Mouse (Mus musculus): ENCODE results near the gene Lrriq3. TPM values are rescaled to one million over a fixed set of nuclear protein-coding genes. Genes with fewer than 3 reads are reported as not detected.

The Lrriq3 gene
- 2.3 and 3.0 TPM in 2 replicates for polyA plus RNA-seq (2012; ENCODE audit: insufficient read depth, insufficient read length, missing spikeins)

GRCm38 (mm10) chr3:155093116-155093956 lies at the start of gene Lrriq3, which contains the start of gene Fpgt:
Gene Lrriq3 (plus strand): TSS chr3:155093434.
Gene Fpgt (minus strand): TSS chr3:155093403.
- peak within 1 kb of the TSS; percentile 78 for H3K4me3 ChIP-seq (ENCODE audit: insufficient read depth, low read depth, low read length)
- peaks cover 2% of the 10 kb centered on the region for H3K4me1 ChIP-seq (ENCODE audit: control insufficient read depth, insufficient read depth, insufficient read length, low read length)

GRCm38 (mm10) chr3:155052021-155052420 lies 41.2 kb upstream of the Lrriq3 start:
- Histone ChIP-seq H3K4me3 (ENCODE audit: insufficient read depth, low read depth, low read length) (no peak overlapping the region), H3K27ac (replicated peaks; ENCODE audit: low read depth, low read length) (no peak overlapping the region), H3K4me1 (ENCODE audit: control insufficient read depth, insufficient read depth, insufficient read length, low read length) (no peaks in the 10 kb centered on the region)

More at GRCm38 (mm10) chr3:155093116-155093956, at the start of gene Lrriq3, which contains the start of gene Fpgt:
- peak within 1 kb of the TSS; percentile 43 for H3K27ac ChIP-seq (replicated peaks; ENCODE audit: low read depth, low read length)

- Histone ChIP-seq H3K27ac (replicated peaks; ENCODE audit: low read depth, low read length) (no peak overlapping the region), H3K4me1 (ENCODE audit: control insufficient read depth, insufficient read depth, insufficient read length, low read length) (no peaks in the 10 kb centered on the region), H3K4me3 (ENCODE audit: insufficient read depth, low read depth, low read length) (no peak overlapping the region)
Observed at GRCm38 (mm10) chr3:155053189-155053588, 40.0 kb upstream of the Lrriq3 start.

GRCm38 (mm10) chr3:155055231-155055916 lies 37.9 kb upstream of the Lrriq3 start, which contains the start of gene Tnni3k:
Gene Tnni3k (minus strand): TSS chr3:155055407.
- Histone ChIP-seq H3K4me1 (ENCODE audit: control insufficient read depth, insufficient read depth, insufficient read length, low read length) (no peaks in the 10 kb centered on the region), H3K4me3 (ENCODE audit: insufficient read depth, low read depth, low read length) (no peak within 1 kb of the TSS), H3K27ac (replicated peaks; ENCODE audit: low read depth, low read length) (no peak within 1 kb of the TSS)

GRCm38 (mm10) chr3:155056606-155057005 lies 36.6 kb upstream of the Lrriq3 start:
- Histone ChIP-seq H3K4me1 (ENCODE audit: control insufficient read depth, insufficient read depth, insufficient read length, low read length) (no peaks in the 10 kb centered on the region), H3K27ac (replicated peaks; ENCODE audit: low read depth, low read length) (no peak overlapping the region), H3K4me3 (ENCODE audit: insufficient read depth, low read depth, low read length) (no peak overlapping the region)

- Histone ChIP-seq H3K4me1 (ENCODE audit: control insufficient read depth, insufficient read depth, insufficient read length, low read length) (no peaks in the 10 kb centered on the region), H3K4me3 (ENCODE audit: insufficient read depth, low read depth, low read length) (no peak overlapping the region), H3K27ac (replicated peaks; ENCODE audit: low read depth, low read length) (no peak overlapping the region)
Observed at GRCm38 (mm10) chr3:155057566-155057965, 35.7 kb upstream of the Lrriq3 start.

- Histone ChIP-seq H3K4me3 (ENCODE audit: insufficient read depth, low read depth, low read length) (no peak overlapping the region), H3K4me1 (ENCODE audit: control insufficient read depth, insufficient read depth, insufficient read length, low read length) (no peaks in the 10 kb centered on the region), H3K27ac (replicated peaks; ENCODE audit: low read depth, low read length) (no peak overlapping the region)
Observed at GRCm38 (mm10) chr3:155058800-155059448, 34.3 kb upstream of the Lrriq3 start.

- Histone ChIP-seq H3K4me1 (ENCODE audit: control insufficient read depth, insufficient read depth, insufficient read length, low read length) (no peaks in the 10 kb centered on the region), H3K4me3 (ENCODE audit: insufficient read depth, low read depth, low read length) (no peak overlapping the region), H3K27ac (replicated peaks; ENCODE audit: low read depth, low read length) (no peak overlapping the region)
Observed at GRCm38 (mm10) chr3:155059449-155059822, 33.8 kb upstream of the Lrriq3 start.

- Histone ChIP-seq H3K4me1 (ENCODE audit: control insufficient read depth, insufficient read depth, insufficient read length, low read length) (no peaks in the 10 kb centered on the region), H3K27ac (replicated peaks; ENCODE audit: low read depth, low read length) (no peak overlapping the region), H3K4me3 (ENCODE audit: insufficient read depth, low read depth, low read length) (no peak overlapping the region)
Observed at GRCm38 (mm10) chr3:155077908-155078307, 15.3 kb upstream of the Lrriq3 start.

- H3K27ac ChIP-seq (replicated peaks; ENCODE audit: low read depth, low read length), result no peak overlapping the region
- H3K4me3 ChIP-seq (ENCODE audit: insufficient read depth, low read depth, low read length), result no peak overlapping the region
- peaks cover 2% of the 10 kb centered on the region for H3K4me1 ChIP-seq (ENCODE audit: control insufficient read depth, insufficient read depth, insufficient read length, low read length)
Observed at GRCm38 (mm10) chr3:155092081-155092480, 1.2 kb upstream of the Lrriq3 start.

GRCm38 (mm10) chr3:155099266-155099665 lies 6.0 kb downstream of the Lrriq3 start:
- no peak overlapping the region for H3K27ac ChIP-seq (replicated peaks; ENCODE audit: low read depth, low read length)
- no peak overlapping the region for H3K4me3 ChIP-seq (ENCODE audit: insufficient read depth, low read depth, low read length)
- H3K4me1 ChIP-seq (ENCODE audit: control insufficient read depth, insufficient read depth, insufficient read length, low read length), result no peaks in the 10 kb centered on the region; the same call in 1 of the 2 replicates

- Histone ChIP-seq H3K4me3 (ENCODE audit: insufficient read depth, low read depth, low read length) (no peak overlapping the region), H3K27ac (replicated peaks; ENCODE audit: low read depth, low read length) (no peak overlapping the region), H3K4me1 (ENCODE audit: control insufficient read depth, insufficient read depth, insufficient read length, low read length) (no peaks in the 10 kb centered on the region)
Observed at GRCm38 (mm10) chr3:155105957-155106356, 12.7 kb downstream of the Lrriq3 start.

GRCm38 (mm10) chr3:155137737-155138136 lies 44.5 kb downstream of the Lrriq3 start:
- Histone ChIP-seq H3K4me1 (ENCODE audit: control insufficient read depth, insufficient read depth, insufficient read length, low read length) (no peaks in the 10 kb centered on the region), H3K4me3 (ENCODE audit: insufficient read depth, low read depth, low read length) (no peak overlapping the region), H3K27ac (replicated peaks; ENCODE audit: low read depth, low read length) (no peak overlapping the region)

- H3K4me1 ChIP-seq (ENCODE audit: control insufficient read depth, insufficient read depth, insufficient read length, low read length), result no peaks in the 10 kb centered on the region
- no peak overlapping the region for H3K4me3 ChIP-seq (ENCODE audit: insufficient read depth, low read depth, low read length)
- no peak overlapping the region for H3K27ac ChIP-seq (replicated peaks; ENCODE audit: low read depth, low read length)
Observed at GRCm38 (mm10) chr3:155141047-155141446, 47.8 kb downstream of the Lrriq3 start.

- Histone ChIP-seq H3K4me1 (ENCODE audit: control insufficient read depth, insufficient read depth, insufficient read length, low read length) (no peaks in the 10 kb centered on the region), H3K4me3 (ENCODE audit: insufficient read depth, low read depth, low read length) (no peak overlapping the region), H3K27ac (replicated peaks; ENCODE audit: low read depth, low read length) (no peak overlapping the region)
Observed at GRCm38 (mm10) chr3:155144368-155144767, 51.1 kb downstream of the Lrriq3 start.
